11 mouse cellular contexts compared by ENCODE assay signal in genomic region chr8:21001171-21001570, GRCm38 (mm10). TPM values are rescaled to one million over a fixed set of nuclear protein-coding genes. Genes with fewer than 3 reads are reported as not detected.
DNase-seq lines count a peak whose midpoint lies in the region; ATAC-seq lines count a peak whose summit lies in the region.
"Had no signal": no experiment of that assay in that cellular context is flagged by ENCODE, and none has a peak within 500 bp of the region (broad histone marks: within the 10 kb centered on the region; RNA-seq: fewer than 3 reads in every experiment).

No protein-coding gene starts in this region.

- no peak overlapping the region for H3K27ac ChIP-seq in embryonic facial prominence, embryonic 10.5 days (replicated peaks)

- H3K27me3 ChIP-seq in embryonic facial prominence, embryonic 10.5 days (replicated peaks; ENCODE audit: low read depth, poor library complexity, severe bottlenecking) = no peaks in the 10 kb centered on the region

- 53% methylated on average over 8 of the region's 8 CpGs for whole genome bisulfite sequencing in embryonic facial prominence, embryonic 10.5 days

- DNase-seq in cerebellum, postnatal 10 days = peak; percentile 40 to 44
- peak; percentile 5 to 15 for DNase-seq in layer of hippocampus, postnatal 10 days (ENCODE audit: low spot score in 2 of 2)
- DNase-seq in layer of hippocampus, adult 9-10 months (ENCODE audit: low spot score) = no peak
- DNase-seq in A20 (ENCODE audit: low read depth, low spot score) = peak; percentile 65
- peak; percentile 30 for DNase-seq in embryonic facial prominence, embryonic 10.5 days (ENCODE audit: low spot score)
- DNase-seq in frontal cortex, postnatal 10 days (ENCODE audit: low spot score in 2 of 2) = no peak
- no peak for DNase-seq in c-Kit-positive CD71-positive TER-119-positive erythroid progenitor cells, embryonic 14.5 days (ENCODE audit: low spot score)
- DNase-seq: cerebellum, adult 2 months had no signal

- no peaks in the 10 kb centered on the region for H3K36me3 ChIP-seq in embryonic facial prominence, embryonic 10.5 days (replicated peaks)

- H3K4me1 ChIP-seq in embryonic facial prominence, embryonic 10.5 days = no peaks in the 10 kb centered on the region

- no peak overlapping the region for H3K4me3 ChIP-seq in embryonic facial prominence, embryonic 10.5 days

- peaks cover 12% of the 10 kb centered on the region for H3K9me3 ChIP-seq in embryonic facial prominence, embryonic 10.5 days

- ATAC-seq in cerebellum, adult (ENCODE audit: insufficient number of reproducible peaks, low FRiP score, low TSS enrichment) = no peak

RNA-seq across cellular contexts. Expression of gene Defa21, which starts 24.2 kb away (rescaled TPM):
- not detected for total RNA-seq in layer of hippocampus, postnatal 10 days (2021)
- not detected in 2 replicates for polyA plus RNA-seq in embryonic facial prominence, embryonic 10.5 days (2016; fragmentation: Nextera tagmentation; extraction: Ambion mirVana)
- total RNA-seq: layer of hippocampus, postnatal 25 days had no signal
- polyA plus RNA-seq: cerebellum, adult 2 months; frontal cortex, adult 2 months had no signal

RNA-seq across cellular contexts. Expression of gene Defa23, which starts 53.7 kb away (rescaled TPM):
- not detected for total RNA-seq in layer of hippocampus, postnatal 10 days (2021)
- not detected in 2 replicates for polyA plus RNA-seq in embryonic facial prominence, embryonic 10.5 days (2016; fragmentation: Nextera tagmentation; extraction: Ambion mirVana)
- total RNA-seq: layer of hippocampus, postnatal 25 days had no signal
- polyA plus RNA-seq: cerebellum, adult 2 months; frontal cortex, adult 2 months had no signal

RNA-seq across cellular contexts. Expression of gene AY761185, which starts 56.7 kb away (rescaled TPM):
- not detected for total RNA-seq in layer of hippocampus, postnatal 10 days (2021)
- polyA plus RNA-seq in embryonic facial prominence, embryonic 10.5 days (2016; fragmentation: Nextera tagmentation; extraction: Ambion mirVana) = not detected in 2 replicates
- total RNA-seq: layer of hippocampus, postnatal 25 days had no signal
- polyA plus RNA-seq: cerebellum, adult 2 months; frontal cortex, adult 2 months had no signal

Comparison
In these comparisons a context has a peak if more than half of its experiments do, and no peak if none do; other contexts are left out.
1. DNase-seq: peak in cerebellum, postnatal 10 days (2 of 2), layer of hippocampus, postnatal 10 days (2 of 2), A20 (single experiment) and embryonic facial prominence, embryonic 10.5 days (single experiment); none in layer of hippocampus, adult 9-10 months (single experiment), frontal cortex, postnatal 10 days (0 of 2) and c-Kit-positive CD71-positive TER-119-positive erythroid progenitor cells, embryonic 14.5 days (single experiment).